Mouse (Mus musculus) embryonic fibroblast, embryonic 13.5 days (primary cell): ENCODE data around the gene Anapc2.

ENCODE experiments used
- CTCF ChIP-seq: IDR thresholded peaks from 2 replicates; pipeline ENCODE4 v1.5.1; 2011; ENCODE audit warnings: mild to moderate bottlenecking, control low read depth, low read length, moderate library complexity, borderline replicate concordance; ENCODE audit not compliant: insufficient read depth
- POLR2A ChIP-seq: IDR thresholded peaks from 2 replicates; pipeline ENCODE4 v1.6.1; 2011; ENCODE audit warnings: low read depth, mild to moderate bottlenecking, control low read depth, low read length, moderate library complexity

DNA sequence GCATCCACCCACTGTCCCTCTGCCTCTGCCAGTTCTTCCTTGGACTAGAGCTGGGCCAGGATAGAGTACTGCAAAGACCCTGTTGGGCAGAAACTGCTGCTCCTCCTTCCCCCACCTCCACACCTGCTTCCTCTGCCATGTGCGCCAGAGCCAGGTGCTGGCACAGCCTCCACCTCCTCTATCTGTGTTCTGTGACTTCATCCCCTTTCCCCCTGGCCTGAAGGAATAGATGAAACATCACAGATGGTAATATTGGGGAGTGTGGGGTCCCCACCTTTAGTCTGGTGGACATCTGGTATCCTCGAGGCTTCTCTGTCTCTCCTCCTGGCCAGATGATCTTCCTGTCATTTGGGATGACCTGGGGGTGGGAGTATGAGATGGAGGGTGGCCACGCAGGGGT lies 31.2 kb downstream of the Anapc2 start:
- no peak for TF ChIP-seq CTCF
- TF ChIP-seq POLR2A: no peak
